In genomic region chr8:4216296-4216695, GRCm38 (mm10) we compare ENCODE assay signal across 8 mouse cellular contexts. TPM values are rescaled to one million over a fixed set of nuclear protein-coding genes. Genes with fewer than 3 reads are reported as not detected.
DNase-seq lines count a peak whose midpoint lies in the region; ATAC-seq lines count a peak whose summit lies in the region.
"Had no signal": no experiment of that assay in that cellular context is flagged by ENCODE, and none has a peak within 500 bp of the region (broad histone marks: within the 10 kb centered on the region; RNA-seq: fewer than 3 reads in every experiment).

No protein-coding gene starts in this region.

- peaks cover 21% of the 10 kb centered on the region for H3K4me1 ChIP-seq in liver, embryonic 11.5 days (replicated peaks; ENCODE audit: control insufficient read depth, insufficient read depth, low read length)
- peaks cover 41% of the 10 kb centered on the region for H3K4me1 ChIP-seq in forebrain, embryonic 15.5 days
- H3K4me1 ChIP-seq in limb, embryonic 10.5 days, result peaks cover 40% of the 10 kb centered on the region
- peaks cover 33% of the 10 kb centered on the region for H3K4me1 ChIP-seq in neural tube, embryonic 14.5 days (ENCODE audit: control insufficient read depth, insufficient read depth, low read length)

- peak overlapping the region; percentile 74 for H3K4me2 ChIP-seq in liver, embryonic 11.5 days
- peak overlapping the region; percentile 98 for H3K4me2 ChIP-seq in forebrain, embryonic 15.5 days (replicated peaks)
- peak overlapping the region; percentile 94 for H3K4me2 ChIP-seq in neural tube, embryonic 14.5 days (ENCODE audit: low read depth, low read length)

- no peak overlapping the region for H3K9ac ChIP-seq in liver, embryonic 11.5 days (ENCODE audit: low read depth, low read length)
- peak overlapping the region; percentile 97 for H3K9ac ChIP-seq in forebrain, embryonic 15.5 days (replicated peaks)
- H3K9ac ChIP-seq in neural tube, embryonic 14.5 days (replicated peaks; ENCODE audit: low read depth, low read length), result peak overlapping the region; percentile 95

- no peaks in the 10 kb centered on the region for H3K36me3 ChIP-seq in liver, embryonic 11.5 days (ENCODE audit: control insufficient read depth, insufficient read depth, low read length)
- no peaks in the 10 kb centered on the region for H3K36me3 ChIP-seq in forebrain, embryonic 15.5 days
- H3K36me3 ChIP-seq in limb, embryonic 10.5 days, result no peaks in the 10 kb centered on the region
- peaks cover 11% of the 10 kb centered on the region; the same call in 1 of the 2 replicates for H3K36me3 ChIP-seq in neural tube, embryonic 14.5 days (ENCODE audit: control insufficient read depth, insufficient read depth, low read length)

- peaks cover 58% of the 10 kb centered on the region for H3K27me3 ChIP-seq in liver, embryonic 11.5 days (replicated peaks; ENCODE audit: control insufficient read depth, insufficient read depth, low read length)
- H3K27me3 ChIP-seq in forebrain, embryonic 15.5 days, result no peaks in the 10 kb centered on the region
- H3K27me3 ChIP-seq in limb, embryonic 10.5 days (ENCODE audit: low read depth, poor library complexity, severe bottlenecking), result peaks cover 80% of the 10 kb centered on the region
- no peaks in the 10 kb centered on the region for H3K27me3 ChIP-seq in neural tube, embryonic 14.5 days (ENCODE audit: control insufficient read depth, insufficient read depth, low read length)

- no peak overlapping the region for H3K27ac ChIP-seq in liver, embryonic 11.5 days (ENCODE audit: low read depth, low read length)
- H3K27ac ChIP-seq in forebrain, embryonic 15.5 days (replicated peaks), result peak overlapping the region; percentile 96
- peak overlapping the region; percentile 71; the same call in 1 of the 2 replicates for H3K27ac ChIP-seq in limb, embryonic 10.5 days
- peak overlapping the region; percentile 94 for H3K27ac ChIP-seq in neural tube, embryonic 14.5 days (ENCODE audit: low read depth, low read length)
- H3K27ac ChIP-seq: macrophage had no signal

- WGBS in liver, embryonic 11.5 days, result 13% methylated on average over 18 of the region's 18 CpGs
- WGBS in forebrain, embryonic 15.5 days, result 4% methylated on average over 18 of the region's 18 CpGs
- WGBS in limb, embryonic 10.5 days, result 10% methylated on average over 18 of the region's 18 CpGs
- WGBS in neural tube, embryonic 14.5 days, result 3% methylated on average over 18 of the region's 18 CpGs

- no peaks in the 10 kb centered on the region for H3K9me3 ChIP-seq in liver, embryonic 11.5 days (ENCODE audit: control insufficient read depth, low read length)
- H3K9me3 ChIP-seq in forebrain, embryonic 15.5 days, result no peaks in the 10 kb centered on the region
- no peaks in the 10 kb centered on the region for H3K9me3 ChIP-seq in limb, embryonic 10.5 days (replicated peaks)
- H3K9me3 ChIP-seq in neural tube, embryonic 14.5 days (ENCODE audit: control insufficient read depth, low read length), result no peaks in the 10 kb centered on the region

- ATAC-seq in liver, embryonic 11.5 days (replicated peaks; ENCODE audit: low FRiP score), result no peak
- ATAC-seq in forebrain, embryonic 15.5 days (replicated peaks), result peak; percentile 4; the same call in 1 of the 2 replicates
- no peak; the same call in none of the 2 replicates for ATAC-seq in neural tube, embryonic 14.5 days (ENCODE audit: low read depth)

- DNase-seq in liver, embryonic 11.5 days (ENCODE audit: low spot score), result no peak
- DNase-seq in liver, result no peak
- no peak for DNase-seq in limb, embryonic 10.5 days (ENCODE audit: low spot score)
- no peak for DNase-seq in spleen, postnatal 4 days (ENCODE audit: low spot score in 2 of 2)
- DNase-seq in urinary bladder, postnatal 36 days (ENCODE audit: low spot score in 2 of 2), result no peak

- peak overlapping the region; percentile 40 for H3K4me3 ChIP-seq in liver, embryonic 11.5 days (ENCODE audit: low read depth, low read length)
- peak overlapping the region; percentile 78 for H3K4me3 ChIP-seq in forebrain, embryonic 15.5 days
- peak overlapping the region; percentile 63 for H3K4me3 ChIP-seq in limb, embryonic 10.5 days
- peak overlapping the region; percentile 73 for H3K4me3 ChIP-seq in neural tube, embryonic 14.5 days (ENCODE audit: low read depth, low read length)

RNA-seq across cellular contexts. Expression of gene Prr36, which starts 1.0 kb away (rescaled TPM):
- polyA plus RNA-seq in liver, embryonic 11.5 days (2014; fragmentation: Nextera tagmentation; extraction: Ambion mirVana), result 1.0 and 1.4 TPM in 2 replicates
- 40.5 and 52.5 TPM in 2 replicates for polyA plus RNA-seq in forebrain, embryonic 15.5 days (2015; fragmentation: Nextera tagmentation; extraction: Ambion mirVana)
- polyA plus RNA-seq in limb, embryonic 10.5 days (2016; fragmentation: Nextera tagmentation; extraction: Ambion mirVana), result 1.5 and 2.2 TPM in 2 replicates
- polyA plus RNA-seq in neural tube, embryonic 14.5 days (2014; fragmentation: Nextera tagmentation; extraction: Ambion mirVana), result 48.5 and 53.3 TPM in 2 replicates

RNA-seq across cellular contexts. Expression of gene Lrrc8e, which starts 10.3 kb away (rescaled TPM):
- polyA plus RNA-seq in liver, embryonic 11.5 days (2014; fragmentation: Nextera tagmentation; extraction: Ambion mirVana), result 0.21 TPM in 2 replicates
- polyA plus RNA-seq in forebrain, embryonic 15.5 days (2015; fragmentation: Nextera tagmentation; extraction: Ambion mirVana), result not detected in 2 replicates
- polyA plus RNA-seq in limb, embryonic 10.5 days (2016; fragmentation: Nextera tagmentation; extraction: Ambion mirVana), result 0.11 and 0.20 TPM in 2 replicates
- 0.07 TPM in 1 of 2 replicates, not detected in the other for polyA plus RNA-seq in neural tube, embryonic 14.5 days (2014; fragmentation: Nextera tagmentation; extraction: Ambion mirVana)
- polyA plus RNA-seq: macrophage had no signal

RNA-seq across cellular contexts. Expression of gene Map2k7, which starts 22.2 kb away (rescaled TPM):
- 11.8 and 13.9 TPM in 2 replicates for polyA plus RNA-seq in liver, embryonic 11.5 days (2014; fragmentation: Nextera tagmentation; extraction: Ambion mirVana)
- 26.3 and 27.5 TPM in 2 replicates for polyA plus RNA-seq in forebrain, embryonic 15.5 days (2015; fragmentation: Nextera tagmentation; extraction: Ambion mirVana)
- 32.8 and 34.2 TPM in 2 replicates for polyA plus RNA-seq in limb, embryonic 10.5 days (2016; fragmentation: Nextera tagmentation; extraction: Ambion mirVana)
- 17.4 and 22.1 TPM in 2 replicates for polyA plus RNA-seq in neural tube, embryonic 14.5 days (2014; fragmentation: Nextera tagmentation; extraction: Ambion mirVana)

RNA-seq across cellular contexts. Expression of gene Gm49320, which starts 22.4 kb away (rescaled TPM):
- polyA plus RNA-seq in liver, embryonic 11.5 days (2014; fragmentation: Nextera tagmentation; extraction: Ambion mirVana), result 0.21 and 0.74 TPM in 2 replicates
- 0.89 and 1.3 TPM in 2 replicates for polyA plus RNA-seq in forebrain, embryonic 15.5 days (2015; fragmentation: Nextera tagmentation; extraction: Ambion mirVana)
- polyA plus RNA-seq in limb, embryonic 10.5 days (2016; fragmentation: Nextera tagmentation; extraction: Ambion mirVana), result 0.85 and 1.6 TPM in 2 replicates
- polyA plus RNA-seq in neural tube, embryonic 14.5 days (2014; fragmentation: Nextera tagmentation; extraction: Ambion mirVana), result 0.89 and 1.3 TPM in 2 replicates

RNA-seq across cellular contexts. Expression of gene Tgfbr3l, which starts 31.7 kb away (rescaled TPM):
- polyA plus RNA-seq in liver, embryonic 11.5 days (2014; fragmentation: Nextera tagmentation; extraction: Ambion mirVana), result 1.5 and 1.7 TPM in 2 replicates
- polyA plus RNA-seq in forebrain, embryonic 15.5 days (2015; fragmentation: Nextera tagmentation; extraction: Ambion mirVana), result 3.1 and 3.4 TPM in 2 replicates
- polyA plus RNA-seq in limb, embryonic 10.5 days (2016; fragmentation: Nextera tagmentation; extraction: Ambion mirVana), result 2.8 and 3.3 TPM in 2 replicates
- 4.2 and 6.5 TPM in 2 replicates for polyA plus RNA-seq in neural tube, embryonic 14.5 days (2014; fragmentation: Nextera tagmentation; extraction: Ambion mirVana)

Comparison
In these comparisons a context has a peak if more than half of its experiments do, and no peak if none do; other contexts are left out.
1. RNA of gene Prr36, which starts 1.0 kb away (polyA plus RNA-seq): 48.5 to 53.3 TPM in neural tube, embryonic 14.5 days and 40.5 to 52.5 TPM in forebrain, embryonic 15.5 days; 1.5 to 2.2 TPM in limb, embryonic 10.5 days and 1.0 to 1.4 TPM in liver, embryonic 11.5 days; every median in the first group is over 10 times any median in the second.
2. Peak in every context shown above with its lines, with median percentiles within 50 percentile points of each other: H3K4me2 ChIP-seq and H3K4me3 ChIP-seq.